Mouse (Mus musculus) CH12.LX (cell line): ENCODE results near the gene Tshr. TPM values are rescaled to one million over a fixed set of nuclear protein-coding genes. Genes with fewer than 3 reads are reported as not detected.

Experiments
- DNase-seq: peaks from one replicate; pipeline ENCODE4 v3.0.0-alpha.2; 2013; ENCODE audit errors: extremely low read depth
- H3K27ac ChIP-seq: 2 replicates; pipeline ENCODE4 v1.5.1; 2012; ENCODE audit warnings: low read depth, mild to moderate bottlenecking, control low read depth, moderate library complexity; ENCODE audit not compliant: insufficient read depth
- H3K27me3 ChIP-seq: replicated peaks from 2 replicates; pipeline ENCODE3; 2012; ENCODE audit warnings: inconsistent platforms
- H3K36me3 ChIP-seq, 2 experiments: replicated peaks in 1 of 2; 2 replicates each; pipeline versions ENCODE3 to v1.6.1; 2012; ENCODE audit warnings: inconsistent platforms in 1 of 2, low read length in 1 of 2, mild to moderate bottlenecking in 1 of 2, mixed read lengths in 1 of 2, moderate library complexity in 1 of 2; ENCODE audit not compliant: control insufficient read depth in 1 of 2, insufficient read depth in 1 of 2
- H3K4me1 ChIP-seq, 2 experiments: 2 replicates each; pipeline ENCODE4 v1.6.1; 2012; ENCODE audit warnings: inconsistent platforms in 1 of 2, moderate library complexity in 1 of 2; ENCODE audit not compliant: insufficient read depth in 2 of 2, control insufficient read depth in 1 of 2
- H3K4me2 ChIP-seq: 2 replicates; pipeline ENCODE4 v1.6.1; 2012; ENCODE audit warnings: low read depth, mild to moderate bottlenecking, control low read depth; ENCODE audit not compliant: poor library complexity, insufficient read depth, severe bottlenecking
- H3K4me3 ChIP-seq, 3 experiments: fragments of 150-350 bp in 1 of 3; sonication (generic) in 1 of 3; replicated peaks in 1 of 3; 2 replicates each; pipeline versions ENCODE3 to v1.5.1; 2011 to 2012; ENCODE audit warnings: low read depth in 2 of 3, low read length in 2 of 3, mild to moderate bottlenecking in 2 of 3, moderate library complexity in 2 of 3, control low read depth in 1 of 3, improper control_type of control experiment in 1 of 3, inconsistent platforms in 1 of 3, mixed read lengths in 1 of 3; ENCODE audit not compliant: poor library complexity in 1 of 3
- H3K79me2 ChIP-seq: replicated peaks from 2 replicates; pipeline ENCODE4 v1.6.1; 2012; ENCODE audit warnings: mild to moderate bottlenecking, moderate library complexity; ENCODE audit not compliant: control insufficient read depth, poor library complexity, insufficient read depth, severe bottlenecking; ENCODE audit errors: extremely low read depth
- H3K9ac ChIP-seq: 2 replicates; pipeline ENCODE4 v1.6.1; 2012; ENCODE audit warnings: low read depth, mild to moderate bottlenecking, control low read depth, moderate library complexity; ENCODE audit not compliant: insufficient read depth
- H3K9me3 ChIP-seq: replicated peaks from 2 replicates; pipeline ENCODE3; 2012; ENCODE audit warnings: low read length, inconsistent platforms, mixed read lengths
- BHLHE40 ChIP-seq: IDR thresholded peaks from 2 replicates; pipeline ENCODE4 v1.6.1; 2011; ENCODE audit warnings: mild to moderate bottlenecking, low read depth, low read length, improper control_type of control experiment
- CHD1 ChIP-seq: IDR thresholded peaks from 2 replicates; pipeline ENCODE4 v1.6.1; 2012; ENCODE audit warnings: low read depth, low read length, improper control_type of control experiment, inconsistent platforms
- CHD2 ChIP-seq: IDR thresholded peaks from 2 replicates; pipeline ENCODE4 v1.6.1; 2011; ENCODE audit warnings: low read length, improper control_type of control experiment
- CTCF ChIP-seq, 2 experiments: IDR thresholded peaks in 1 of 2; conservative IDR thresholded peaks in 1 of 2; 2 replicates each; pipeline ENCODE4 v1.5.1; 2011 to 2012; ENCODE audit warnings: low read depth in 2 of 2, low read length in 2 of 2, improper control_type of control experiment in 1 of 2, inconsistent platforms in 1 of 2, mild to moderate bottlenecking in 1 of 2, moderate library complexity in 1 of 2
- E2F4 ChIP-seq: IDR thresholded peaks from 2 replicates; pipeline ENCODE4 v1.6.1; 2011; ENCODE audit warnings: low read depth, low read length, improper control_type of control experiment; ENCODE audit not compliant: insufficient replicate concordance
- ELF1 ChIP-seq: IDR thresholded peaks from 2 replicates; pipeline ENCODE4 v1.6.1; 2014; ENCODE audit warnings: low read depth, mild to moderate bottlenecking, inconsistent platforms, low read length, improper control_type of control experiment
- ETS1 ChIP-seq: conservative IDR thresholded peaks from 2 replicates; pipeline ENCODE4 v1.6.1; 2012; ENCODE audit warnings: low read depth, mild to moderate bottlenecking, inconsistent platforms, low read length, improper control_type of control experiment, moderate library complexity
- HCFC1 ChIP-seq: IDR thresholded peaks from 2 replicates; pipeline ENCODE4 v1.6.1; 2012; ENCODE audit warnings: low read depth, mild to moderate bottlenecking, inconsistent platforms, low read length, improper control_type of control experiment
- IRF4 ChIP-seq: IDR thresholded peaks from 2 replicates; pipeline ENCODE4 v1.6.1; 2014; ENCODE audit warnings: low read depth, mild to moderate bottlenecking, inconsistent platforms, low read length, improper control_type of control experiment
- JUN ChIP-seq: IDR thresholded peaks from 2 replicates; pipeline ENCODE4 v1.6.1; 2011; ENCODE audit warnings: low read depth, mild to moderate bottlenecking, low read length, improper control_type of control experiment, moderate library complexity; ENCODE audit not compliant: insufficient read depth
- JUND ChIP-seq: conservative IDR thresholded peaks from 2 replicates; pipeline ENCODE4 v1.6.1; 2011; ENCODE audit warnings: low read depth, low read length, improper control_type of control experiment
- KAT2A ChIP-seq: IDR thresholded peaks from 2 replicates; pipeline ENCODE4 v1.6.1; 2012; ENCODE audit warnings: low read length, improper control_type of control experiment, inconsistent platforms; ENCODE audit not compliant: insufficient replicate concordance
- MAFK ChIP-seq: IDR thresholded peaks from 2 replicates; pipeline ENCODE4 v1.6.1; 2011; ENCODE audit warnings: low read length, improper control_type of control experiment; ENCODE audit not compliant: insufficient replicate concordance
- MAZ ChIP-seq: IDR thresholded peaks from 2 replicates; pipeline ENCODE4 v1.6.1; 2012; ENCODE audit warnings: low read depth, mild to moderate bottlenecking, inconsistent platforms, low read length, improper control_type of control experiment, moderate library complexity
- MEF2A ChIP-seq: IDR thresholded peaks from 2 replicates; pipeline ENCODE4 v1.6.1; 2014; ENCODE audit warnings: low read depth, mild to moderate bottlenecking, inconsistent platforms, low read length, improper control_type of control experiment, borderline replicate concordance
- MXI1 ChIP-seq: IDR thresholded peaks from 2 replicates; pipeline ENCODE4 v1.6.1; 2011; ENCODE audit warnings: mild to moderate bottlenecking, low read depth, low read length, improper control_type of control experiment
- NELFE ChIP-seq: IDR thresholded peaks from 2 replicates; pipeline ENCODE4 v1.6.1; 2011; ENCODE audit warnings: low read depth, low read length, improper control_type of control experiment
- NRF1 ChIP-seq: IDR thresholded peaks from 2 replicates; pipeline ENCODE4 v1.6.1; 2014; ENCODE audit warnings: low read depth, mild to moderate bottlenecking, inconsistent platforms, low read length, improper control_type of control experiment, moderate library complexity
- RAD21 ChIP-seq: IDR thresholded peaks from 2 replicates; pipeline ENCODE4 v1.6.1; 2011; ENCODE audit warnings: low read depth, mild to moderate bottlenecking, low read length, improper control_type of control experiment, moderate library complexity
- SMC3 ChIP-seq: IDR thresholded peaks from 2 replicates; pipeline ENCODE4 v1.6.1; 2011; ENCODE audit warnings: low read depth, low read length, improper control_type of control experiment
- USF1 ChIP-seq: IDR thresholded peaks from 2 replicates; pipeline ENCODE4 v1.6.1; 2014; ENCODE audit warnings: low read depth, mild to moderate bottlenecking, inconsistent platforms, low read length, improper control_type of control experiment
- USF2 ChIP-seq: conservative IDR thresholded peaks from 2 replicates; pipeline ENCODE4 v1.6.1; 2011; ENCODE audit warnings: low read depth, low read length, improper control_type of control experiment
- ZC3H11A ChIP-seq: IDR thresholded peaks from 2 replicates; pipeline ENCODE4 v1.6.1; 2012; ENCODE audit warnings: low read depth, mild to moderate bottlenecking, inconsistent platforms, low read length, improper control_type of control experiment
- ZKSCAN1 ChIP-seq: IDR thresholded peaks from 2 replicates; pipeline ENCODE4 v1.6.1; 2012; ENCODE audit warnings: low read depth, inconsistent platforms, low read length, improper control_type of control experiment, borderline replicate concordance
- ZMIZ1 ChIP-seq: IDR thresholded peaks from 2 replicates; pipeline ENCODE4 v1.6.1; 2012; ENCODE audit warnings: low read depth, mild to moderate bottlenecking, inconsistent platforms, low read length, improper control_type of control experiment
- ZNF384 ChIP-seq: IDR thresholded peaks from 2 replicates; pipeline ENCODE4 v1.6.1; 2012; ENCODE audit warnings: low read depth, low read length, improper control_type of control experiment, inconsistent platforms
- dilution Hi-C: fragments of 300-500 bp; cut with MboI; formaldehyde crosslinking; loops from 2 replicates; pipeline ENCODE4 v1.14.3; 2020; ENCODE audit warnings: low sequenced_read_pairs; ENCODE audit not compliant: extremely low pct_unique_long_range_greater_than_20kb, extremely low pct_ligation_motif_present
- in situ Hi-C: fragments of 300-500 bp; cut with MboI; formaldehyde crosslinking; loops from 3 replicates; pipeline ENCODE4 v1.14.3; 2019; ENCODE audit warnings: low sequenced_read_pairs, low pct_ligation_motif_present, low pct_unique_long_range_greater_than_20kb, mixed read lengths
- polyA plus RNA-seq: library from polyadenylated mRNA; unstranded; fragments of >175 nt; gene quantifications from 2 replicates; pipeline ENCODE4 v1.2.1, GENCODE M21; 2012; ENCODE audit warnings: low read depth; ENCODE audit not compliant: insufficient read length
- total RNA-seq, 2 experiments: library from RNA; depleted of rRNA; stranded (reverse); fragments of 300-350 nt in 1 of 2; fragments of >200 nt in 1 of 2; gene quantifications; 2 replicates each; pipeline ENCODE4 v1.2.3; 2012 to 2014

Tshr gene
- total and polyA plus RNA-seq, 3 experiments, result not detected

DNA sequence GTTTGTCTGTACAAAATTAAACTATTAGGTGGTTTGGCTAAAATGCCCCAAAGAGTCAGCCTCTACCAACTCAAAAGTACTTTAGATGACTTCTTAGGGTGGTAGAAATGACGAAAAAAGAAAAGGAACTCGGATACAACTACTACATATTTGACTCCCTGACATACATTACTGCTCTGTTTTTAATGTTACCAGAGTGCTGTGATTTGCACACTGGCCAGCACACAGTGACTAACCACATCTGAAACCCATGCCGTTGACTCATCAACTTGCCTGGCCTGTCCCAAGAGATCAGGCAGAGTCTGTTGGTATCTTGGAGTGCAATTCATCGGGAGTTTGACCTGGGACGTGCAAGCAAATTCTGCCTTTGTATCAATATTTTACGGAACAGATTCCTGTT is 206.4 kb downstream of the Tshr start (continued):
- TF ChIP-seq ETS1, result peak; percentile 65
- peak; percentile 42; the same call in 1 of the 2 replicates for TF ChIP-seq JUND
- no peak for TF ChIP-seq IRF4
- peak; percentile 65 for TF ChIP-seq MXI1
- TF ChIP-seq CTCF (conservative IDR thresholded peaks at IDR 0.05 in 1 of 2, IDR thresholded peaks at IDR 0.05 in 1 of 2; ENCODE audit: low read depth in 2 of 2, low read length in 2 of 2), result no peak
- TF ChIP-seq BHLHE40, result peak; percentile 75
- no peak for TF ChIP-seq RAD21
- TF ChIP-seq CHD2, result no peak
- TF ChIP-seq MAZ, result no peak
- TF ChIP-seq ZC3H11A, result no peak
- no peak for TF ChIP-seq HCFC1
- TF ChIP-seq MEF2A, result no peak
- TF ChIP-seq KAT2A, result no peak
- no peak for TF ChIP-seq SMC3
- no peak for TF ChIP-seq USF1
- TF ChIP-seq NELFE, result no peak
- no peak for TF ChIP-seq JUN
- TF ChIP-seq E2F4, result 0 out of 2 replicates have a peak, but pooled peaks have one; percentile 5
- TF ChIP-seq NRF1, result no peak
- TF ChIP-seq ELF1, result no peak
- no peak for TF ChIP-seq USF2
- TF ChIP-seq CHD1, result peak; percentile 88; the same call in 1 of the 2 replicates
- no peak for TF ChIP-seq ZKSCAN1
- TF ChIP-seq, all 38 proteins: peak for 12

DNA sequence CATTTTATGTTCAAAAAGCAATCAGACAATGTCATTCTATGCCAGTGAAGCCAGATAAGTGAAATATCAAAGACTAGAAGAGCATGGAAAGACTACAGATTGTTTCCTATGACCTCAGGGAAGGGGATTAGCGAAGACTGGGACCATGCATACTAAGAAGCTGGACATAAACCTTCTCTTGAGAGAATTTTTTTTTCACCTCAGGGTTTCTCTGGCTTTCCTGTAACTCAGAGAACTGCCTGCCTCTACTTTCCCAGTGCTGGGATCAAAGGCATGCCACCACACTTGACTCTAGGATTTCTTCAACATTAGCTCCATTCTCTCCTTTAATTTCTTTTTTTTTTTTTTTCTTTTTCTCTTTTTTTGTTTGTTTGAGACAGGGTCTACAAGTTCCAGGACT is 206.8 kb downstream of the Tshr start:
- TF ChIP-seq MAFK (0 out of 2 replicates have a peak, but pooled peaks have one; percentile 28), ZMIZ1 (no peak), ZNF384 (peak; percentile 65)
- dilution Hi-C loops, result no loop called here
- Histone ChIP-seq H3K36me3 (peaks cover 0 to 3% of the 10 kb centered on the region in 2 experiments), H3K27ac (peak overlapping the region; percentile 93), H3K27me3 (no peaks in the 10 kb centered on the region), H3K4me2 (peak overlapping the region; percentile 99), H3K4me1 (peaks cover 3 to 21% of the 10 kb centered on the region in 2 experiments), H3K9ac (peak overlapping the region; percentile 96), H3K79me2 (peaks cover 21% of the 10 kb centered on the region), H3K9me3 (peaks cover 3% of the 10 kb centered on the region), H3K4me3 (peak overlapping the region; percentile 64 to 83 (median 68))
- DNase-seq, result no peak
- in situ Hi-C loops, result no loop called here
